Mouse (Mus musculus) kidney, adult 18-20 months (tissue): ENCODE data around the gene Zfp13.
"Not testable (repeated sequence)": the region's sequence is repeated elsewhere in the genome, so short reads cannot be mapped to it uniquely, and the experiment has no call there.

Experiments
- DNase-seq: peaks from one replicate; pipeline ENCODE4 v3.0.0; 2021

The Zfp13 gene

DNA sequence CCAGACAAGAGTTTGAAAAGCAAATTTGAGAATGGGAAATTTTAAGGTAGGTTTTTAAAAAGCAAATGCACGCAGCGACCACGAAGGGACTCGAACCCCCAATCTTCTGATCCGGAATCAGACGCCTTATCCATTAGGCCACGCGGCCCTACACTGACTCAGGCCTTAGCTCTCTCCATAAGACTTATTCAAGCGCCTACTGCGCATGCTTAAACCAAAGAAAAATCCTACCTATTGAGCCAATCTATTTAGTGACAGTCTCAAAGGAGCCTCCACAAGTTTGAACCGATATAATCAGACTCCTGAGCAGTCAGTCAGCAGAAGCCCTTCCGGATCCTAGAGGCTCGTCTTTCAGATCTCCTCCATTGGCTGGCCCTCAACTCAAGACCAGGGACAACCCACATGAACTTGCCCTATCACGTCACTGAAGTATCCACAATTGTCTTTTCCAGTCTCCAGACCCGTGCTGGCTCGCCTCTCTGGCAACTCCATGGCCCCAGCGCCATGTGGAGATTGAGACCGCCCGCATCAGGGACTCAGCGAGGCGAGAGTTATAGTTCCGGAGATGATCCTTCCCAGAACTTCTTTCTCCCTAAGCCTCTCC is 49.0 kb downstream of the Zfp13 start:
- peak; percentile 95 for DNase-seq

DNA sequence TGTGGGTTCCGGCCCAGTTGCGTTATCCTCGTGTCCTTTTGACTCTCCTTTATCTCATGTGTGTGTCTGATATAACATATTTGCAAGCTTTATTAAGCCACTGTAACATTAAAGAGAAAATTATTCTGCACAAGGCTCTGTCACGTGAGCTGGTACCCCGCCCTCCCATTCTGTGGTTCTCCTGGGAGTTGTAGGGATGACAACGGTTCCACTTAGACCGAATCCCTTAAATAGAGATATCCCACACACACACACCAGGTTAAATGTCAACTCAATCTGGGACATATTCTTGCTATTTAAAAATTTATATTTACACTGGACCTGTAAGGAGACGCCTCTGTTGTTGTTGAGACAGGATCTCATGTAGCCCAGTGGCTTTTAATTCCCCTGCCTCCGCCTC is 49.8 kb downstream of the Zfp13 start:
- DNase-seq, result no peak

- DNase-seq, result peak; percentile 84
Observed at GRCm38 (mm10) chr17:23548615-23549014, 50.7 kb downstream of the Zfp13 start.

GRCm38 (mm10) chr17:23547681-23548443 is 51.4 kb downstream of the Zfp13 start:
- no peak for DNase-seq

- peak; percentile 90 for DNase-seq
Observed at GRCm38 (mm10) chr17:23546702-23547505, 52.4 kb downstream of the Zfp13 start.

DNA sequence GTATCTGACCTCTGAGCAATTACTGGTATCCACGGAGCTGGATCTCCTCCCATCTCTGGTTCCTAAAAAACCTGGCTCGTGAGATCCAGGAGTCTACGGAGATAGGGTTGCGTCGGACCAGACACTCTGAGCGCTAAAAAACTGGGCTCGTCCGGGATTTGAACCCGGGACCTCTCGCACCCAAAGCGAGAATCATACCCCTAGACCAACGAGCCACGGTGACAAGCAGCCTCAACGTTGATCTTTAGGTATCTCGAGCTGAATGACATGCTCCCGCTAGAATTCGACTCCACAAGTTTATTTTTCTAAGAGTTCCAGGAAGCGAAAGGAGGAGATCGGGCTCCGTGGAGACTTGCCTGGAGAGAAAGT is 53.0 kb downstream of the Zfp13 start:
- peak; percentile 85 for DNase-seq

- no peak for DNase-seq
Observed at GRCm38 (mm10) chr17:23545841-23546240, 53.4 kb downstream of the Zfp13 start.

GRCm38 (mm10) chr17:23544766-23545165 is 54.5 kb downstream of the Zfp13 start:
- peak; percentile 1 for DNase-seq

DNA sequence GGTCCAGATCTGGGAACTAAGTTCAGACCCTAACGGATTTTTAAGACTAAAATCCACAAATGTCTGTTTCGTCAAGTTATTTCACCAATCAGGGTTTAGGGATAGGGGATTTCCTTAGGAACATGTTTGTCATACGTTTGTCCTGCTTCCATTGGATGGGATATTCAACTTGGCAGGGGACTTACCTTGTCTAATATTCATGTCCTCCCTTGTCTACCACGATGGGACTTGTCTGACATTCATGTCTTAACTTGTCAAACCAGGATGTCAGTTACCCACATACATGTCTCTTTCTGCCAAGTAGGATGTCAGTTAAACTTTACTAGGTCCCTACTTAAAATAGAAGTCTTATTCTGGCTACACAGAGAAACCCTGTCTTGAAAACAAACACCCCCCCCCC is 55.3 kb downstream of the Zfp13 start:
- DNase-seq, result no peak

GRCm38 (mm10) chr17:23543325-23543724 is 56.0 kb downstream of the Zfp13 start:
- peak; percentile 7 for DNase-seq

- DNase-seq, result peak; percentile 2
Observed at GRCm38 (mm10) chr17:23542835-23543234, 56.5 kb downstream of the Zfp13 start.

DNA sequence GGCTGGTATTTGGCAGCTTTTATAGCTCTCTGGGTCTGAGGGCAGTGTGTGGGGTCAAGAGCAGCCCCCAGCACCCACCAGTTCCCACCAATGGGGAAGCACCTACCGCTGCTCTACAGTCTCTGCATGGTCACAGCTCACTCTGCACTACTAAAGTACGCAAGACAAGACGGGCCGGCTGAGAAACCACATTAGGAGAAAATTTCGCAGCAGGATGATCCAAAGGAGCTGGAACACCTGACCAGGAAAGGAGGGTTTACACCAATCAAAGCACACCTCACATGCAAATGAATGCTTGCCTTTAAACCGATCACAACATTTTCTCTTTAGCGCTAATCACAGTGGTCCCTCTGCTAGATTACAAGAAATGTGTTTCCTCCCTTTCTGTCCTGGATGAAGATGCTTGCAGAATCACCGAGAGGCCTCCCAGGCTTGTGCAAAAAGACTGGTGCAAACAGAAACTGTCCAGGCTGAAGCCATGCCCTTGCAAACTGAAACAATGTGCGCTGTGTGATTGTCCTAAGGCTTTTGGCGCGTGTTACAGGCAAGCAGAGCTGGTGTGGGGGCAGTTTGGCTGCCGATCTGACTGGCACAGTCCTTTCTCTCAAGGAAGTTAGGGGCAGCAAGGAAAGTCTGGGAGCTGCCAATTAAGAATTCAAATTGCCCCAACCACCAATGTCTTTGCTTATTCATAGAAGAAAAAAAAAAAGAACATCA is 57.1 kb downstream of the Zfp13 start:
- peak; percentile 2 for DNase-seq

- peak; percentile 2 for DNase-seq
Observed at GRCm38 (mm10) chr17:23540605-23541475, 58.4 kb downstream of the Zfp13 start.

DNA sequence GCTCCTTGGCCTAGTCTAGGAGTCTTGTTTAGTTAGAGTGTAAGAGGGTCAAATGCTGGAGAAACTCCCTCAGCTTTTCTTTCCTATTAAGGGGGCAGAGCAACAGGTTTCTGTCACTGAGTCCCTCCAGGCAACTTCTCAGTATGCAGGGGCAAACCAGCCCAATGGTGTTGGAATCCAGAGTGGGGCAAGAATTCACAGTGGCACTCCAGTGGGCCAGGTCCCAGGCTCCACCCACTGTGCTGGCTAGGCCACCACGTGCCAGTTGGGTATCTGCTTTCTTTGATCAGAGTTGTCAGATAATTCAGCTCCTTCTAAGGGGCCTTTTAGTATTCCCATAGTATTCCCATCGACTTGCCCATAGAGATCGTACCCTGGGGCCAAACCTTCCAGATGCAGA is 59.2 kb downstream of the Zfp13 start:
- DNase-seq, result no peak

DNA sequence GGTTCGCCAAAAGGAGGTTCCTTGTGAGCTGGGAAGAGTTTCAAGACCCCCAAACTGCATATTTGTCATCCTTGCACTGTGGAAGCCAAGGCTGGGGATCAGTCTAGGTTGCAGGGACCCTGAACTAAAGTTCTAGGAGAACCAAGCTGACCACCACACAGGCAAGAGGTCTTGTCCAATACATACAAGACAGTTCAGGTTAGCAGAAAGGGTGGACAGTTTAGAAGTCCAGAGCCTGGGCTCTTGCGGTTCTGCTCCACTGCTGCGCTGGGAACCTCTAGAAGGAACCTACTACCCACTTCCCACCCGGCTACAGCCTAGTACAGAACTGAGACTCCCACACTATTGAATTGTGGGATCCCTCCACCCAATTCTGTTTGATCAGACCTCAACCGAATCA is 59.7 kb downstream of the Zfp13 start:
- no peak for DNase-seq

DNA sequence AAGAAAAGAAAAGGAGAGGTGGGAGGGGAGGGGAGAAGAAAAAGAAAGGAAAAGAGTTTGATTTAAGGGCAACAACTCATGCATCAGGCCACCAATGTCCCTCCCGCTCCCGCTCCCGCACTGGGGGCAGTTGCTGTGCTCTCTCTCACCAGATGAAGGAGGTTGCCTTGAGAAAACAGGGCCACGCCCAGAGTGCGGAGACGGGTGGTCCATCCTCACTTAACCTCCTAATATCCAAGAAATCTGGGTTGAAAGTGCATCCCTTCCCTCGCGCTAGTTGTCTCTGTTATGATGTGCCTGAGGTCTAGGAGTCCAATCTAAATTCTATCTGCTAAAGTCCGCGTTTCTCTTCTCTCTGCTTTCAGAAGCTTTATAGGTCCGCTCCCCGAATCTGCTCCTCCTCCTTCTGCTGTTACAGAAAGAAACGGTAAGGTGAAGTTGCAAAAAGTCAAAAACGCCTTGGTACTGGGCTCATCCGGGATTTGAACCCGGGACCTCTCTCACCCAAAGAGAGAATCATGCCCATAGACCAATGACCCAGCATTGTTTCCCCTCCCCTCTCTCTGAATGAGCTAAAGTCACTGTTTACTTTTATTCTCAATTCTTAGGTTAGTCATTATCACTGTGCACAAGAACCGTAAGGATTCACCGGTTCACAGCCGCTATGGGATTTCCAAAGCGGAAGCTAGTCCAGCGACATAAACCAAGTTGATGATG is 60.8 kb downstream of the Zfp13 start:
- DNase-seq, result peak; percentile 2

GRCm38 (mm10) chr17:23537554-23538255 is 61.6 kb downstream of the Zfp13 start:
- DNase-seq, result no peak

- DNase-seq, result not testable (repeated sequence)
Observed at GRCm38 (mm10) chr17:23535046-23535788, 64.1 kb downstream of the Zfp13 start.

- not testable (repeated sequence) for DNase-seq
Observed at GRCm38 (mm10) chr17:23533591-23534490, 65.4 kb downstream of the Zfp13 start.
